ENCODE assay signal across 8 mouse cellular contexts in the genomic region with DNA sequence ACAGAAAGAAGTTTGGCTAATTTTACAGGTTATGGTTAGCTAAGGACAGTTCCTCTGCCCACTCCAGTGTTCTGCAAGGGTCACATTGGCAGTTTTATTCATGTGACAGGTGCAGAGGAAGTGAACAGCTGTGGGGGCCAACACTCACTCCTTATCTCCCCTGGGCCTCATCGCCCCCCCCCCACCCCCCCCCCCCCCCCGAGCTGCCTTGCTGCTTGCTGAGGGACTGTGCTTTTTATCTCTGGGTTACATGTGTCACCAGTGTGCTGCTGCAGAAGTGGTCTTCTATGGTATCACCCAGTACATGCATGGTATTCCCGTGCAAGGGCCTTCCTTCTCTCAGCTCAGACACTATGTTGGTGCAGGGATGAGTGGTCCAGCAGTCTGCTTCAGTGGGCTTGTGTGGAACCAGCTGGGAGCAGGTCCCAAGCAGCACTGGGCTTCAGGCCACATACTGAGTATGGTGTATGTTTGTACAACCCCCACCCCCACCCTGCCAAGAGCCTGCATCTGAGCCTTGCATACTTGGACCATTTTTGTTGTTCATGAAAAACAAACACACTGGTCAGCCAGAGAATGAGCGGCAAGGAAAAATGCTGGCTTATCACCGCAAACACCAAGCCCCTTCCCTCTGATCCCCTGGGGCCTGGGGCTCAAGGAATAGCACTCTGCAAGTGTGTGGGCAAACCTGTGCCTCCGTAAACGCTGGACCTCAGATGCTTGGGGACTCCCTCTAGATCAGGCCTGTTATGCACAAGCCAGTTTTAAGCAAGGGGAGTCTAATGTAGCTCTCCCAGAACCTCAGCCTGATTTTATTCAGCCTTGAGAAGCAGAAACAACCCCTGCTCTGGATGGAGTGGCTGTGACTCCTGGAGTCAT. TPM values are rescaled to one million over a fixed set of nuclear protein-coding genes. Genes with fewer than 3 reads are reported as not detected.
DNase-seq lines count a peak whose midpoint lies in the region; ATAC-seq and TF ChIP-seq lines count a peak whose summit lies in the region.

No protein-coding gene starts in this region.

- peak overlapping the region; percentile 62; the same call in 1 of the 2 replicates for H3K27ac ChIP-seq in heart, embryonic 12.5 days (ENCODE audit: poor library complexity, severe bottlenecking)
- H3K27ac ChIP-seq in hindbrain, embryonic 15.5 days (replicated peaks): peak overlapping the region; percentile 64
- peak overlapping the region; percentile 37 for H3K27ac ChIP-seq in midbrain, embryonic 11.5 days (ENCODE audit: low read depth, low read length)
- no peak overlapping the region for H3K27ac ChIP-seq in cerebellum, adult 2 months (ENCODE audit: insufficient read depth, low read length)

- H3K27me3 ChIP-seq in heart, embryonic 12.5 days (replicated peaks): no peaks in the 10 kb centered on the region
- no peaks in the 10 kb centered on the region for H3K27me3 ChIP-seq in hindbrain, embryonic 15.5 days
- no peaks in the 10 kb centered on the region for H3K27me3 ChIP-seq in midbrain, embryonic 11.5 days (ENCODE audit: control insufficient read depth, insufficient read depth, low read length)
- H3K27me3 ChIP-seq in cerebellum, adult 2 months (ENCODE audit: control insufficient read depth, insufficient read depth, low read length): no peaks in the 10 kb centered on the region

- TF ChIP-seq POLR2A in cerebellum, adult 2 months (IDR thresholded peaks at IDR 0.05; ENCODE audit: borderline replicate concordance, insufficient read depth, low read length): no peak

- no peaks in the 10 kb centered on the region for H3K36me3 ChIP-seq in heart, embryonic 12.5 days
- no peaks in the 10 kb centered on the region for H3K36me3 ChIP-seq in hindbrain, embryonic 15.5 days
- no peaks in the 10 kb centered on the region for H3K36me3 ChIP-seq in midbrain, embryonic 11.5 days (ENCODE audit: control insufficient read depth, insufficient read depth, low read length)

- H3K4me2 ChIP-seq in heart, embryonic 12.5 days: peak overlapping the region; percentile 17; the same call in 1 of the 2 replicates
- H3K4me2 ChIP-seq in hindbrain, embryonic 15.5 days: no peak overlapping the region
- no peak overlapping the region for H3K4me2 ChIP-seq in midbrain, embryonic 11.5 days

- peak overlapping the region; percentile 37; the same call in 1 of the 2 replicates for H3K9ac ChIP-seq in heart, embryonic 12.5 days
- no peak overlapping the region for H3K9ac ChIP-seq in hindbrain, embryonic 15.5 days
- H3K9ac ChIP-seq in midbrain, embryonic 11.5 days (ENCODE audit: low read length): no peak overlapping the region; the same call in 1 of the 2 replicates

- no peak for DNase-seq in heart, postnatal 4 days
- DNase-seq in Muller cell, postnatal 12 days (ENCODE audit: inconsistent ontology term): peak; percentile 57
- DNase-seq in midbrain, embryonic 11.5 days (ENCODE audit: low spot score, missing footprints): no peak
- no peak for DNase-seq in adrenal gland, postnatal 14 days
- DNase-seq in cerebellum, adult 2 months: no peak
- no peak for DNase-seq in frontal cortex, adult 2 months (ENCODE audit: extremely low spot score in 1 of 2, low spot score in 1 of 2)

- no peaks in the 10 kb centered on the region for H3K9me3 ChIP-seq in heart, embryonic 12.5 days (replicated peaks)
- no peaks in the 10 kb centered on the region for H3K9me3 ChIP-seq in hindbrain, embryonic 15.5 days
- H3K9me3 ChIP-seq in midbrain, embryonic 11.5 days (ENCODE audit: control insufficient read depth, low read length): no peaks in the 10 kb centered on the region

- WGBS in heart, embryonic 12.5 days: 27% methylated on average over 5 of the region's 7 CpGs
- WGBS in hindbrain, embryonic 15.5 days: 21% methylated on average over 7 of the region's 7 CpGs
- WGBS in midbrain, embryonic 11.5 days: 38% methylated on average over 6 of the region's 7 CpGs
- 66% methylated on average over 5 of the region's 7 CpGs for WGBS in cerebellum, adult 2 months

- H3K4me3 ChIP-seq in heart, embryonic 12.5 days: no peak overlapping the region
- no peak overlapping the region for H3K4me3 ChIP-seq in hindbrain, embryonic 15.5 days
- no peak overlapping the region for H3K4me3 ChIP-seq in midbrain, embryonic 11.5 days (ENCODE audit: low read depth, low read length)
- H3K4me3 ChIP-seq in cerebellum, adult 2 months (replicated peaks; ENCODE audit: insufficient read depth, low read depth, low read length): no peak overlapping the region

- peaks cover 38% of the 10 kb centered on the region for H3K4me1 ChIP-seq in heart, embryonic 12.5 days (replicated peaks)
- H3K4me1 ChIP-seq in hindbrain, embryonic 15.5 days (replicated peaks): peaks cover 54% of the 10 kb centered on the region
- H3K4me1 ChIP-seq in midbrain, embryonic 11.5 days (ENCODE audit: control insufficient read depth, insufficient read depth, low read length): peaks cover 41% of the 10 kb centered on the region
- peaks cover 33% of the 10 kb centered on the region for H3K4me1 ChIP-seq in cerebellum, adult 2 months (ENCODE audit: control insufficient read depth, insufficient read depth, low read length)

- no peak for TF ChIP-seq CTCF in cerebellum, adult 2 months (IDR thresholded peaks at IDR 0.05; ENCODE audit: borderline replicate concordance, insufficient read depth, low read depth, low read length)

- ATAC-seq in heart, embryonic 12.5 days (ENCODE audit: insufficient number of reproducible peaks, low FRiP score): no peak
- ATAC-seq in hindbrain, embryonic 15.5 days (ENCODE audit: low FRiP score, low read depth): no peak
- ATAC-seq in midbrain, embryonic 11.5 days (ENCODE audit: low FRiP score): no peak

RNA-seq across cellular contexts. Expression of gene Txnrd2, which starts 38.2 kb away (rescaled TPM):
- polyA plus RNA-seq in heart, embryonic 12.5 days (2016; fragmentation: Nextera tagmentation; extraction: Ambion mirVana): 34.9 and 37.2 TPM in 2 replicates
- total RNA-seq in heart, postnatal 4 days (2021): 10 to 100 TPM; 26.7 to 29.0 TPM
- polyA plus RNA-seq in hindbrain, embryonic 15.5 days (2015; fragmentation: Nextera tagmentation; extraction: Ambion mirVana): 31.0 and 31.7 TPM in 2 replicates
- polyA plus RNA-seq in midbrain, embryonic 11.5 days (2014; fragmentation: Nextera tagmentation; extraction: Ambion mirVana): 21.0 and 22.7 TPM in 2 replicates
- total RNA-seq in adrenal gland, postnatal 14 days (2021): 66.4 and 66.5 TPM in 2 replicates
- 20.6 and 23.1 TPM in 2 replicates for polyA plus RNA-seq in cerebellum, adult 2 months (2012; rRNA removed)
- polyA plus RNA-seq in frontal cortex, adult 2 months (2012; rRNA removed): 22.9 and 25.9 TPM in 2 replicates

RNA-seq across cellular contexts. Expression of gene Comt, which starts 38.7 kb away (rescaled TPM):
- 88.2 and 90.8 TPM in 2 replicates for polyA plus RNA-seq in heart, embryonic 12.5 days (2016; fragmentation: Nextera tagmentation; extraction: Ambion mirVana)
- 100 to 1,000 TPM; 116 to 122 TPM for total RNA-seq in heart, postnatal 4 days (2021)
- 106 and 113 TPM in 2 replicates for polyA plus RNA-seq in hindbrain, embryonic 15.5 days (2015; fragmentation: Nextera tagmentation; extraction: Ambion mirVana)
- polyA plus RNA-seq in midbrain, embryonic 11.5 days (2014; fragmentation: Nextera tagmentation; extraction: Ambion mirVana): 50.8 and 52.5 TPM in 2 replicates
- 117 and 147 TPM in 2 replicates for total RNA-seq in adrenal gland, postnatal 14 days (2021)
- 145 and 146 TPM in 2 replicates for polyA plus RNA-seq in cerebellum, adult 2 months (2012; rRNA removed)
- 140 and 143 TPM in 2 replicates for polyA plus RNA-seq in frontal cortex, adult 2 months (2012; rRNA removed)

RNA-seq across cellular contexts. Expression of gene Arvcf, which starts 40.0 kb away (rescaled TPM):
- 32.5 and 36.9 TPM in 2 replicates for polyA plus RNA-seq in heart, embryonic 12.5 days (2016; fragmentation: Nextera tagmentation; extraction: Ambion mirVana)
- total RNA-seq in heart, postnatal 4 days (2021): 10 to 100 TPM; 43.5 to 44.2 TPM
- 78.7 and 81.3 TPM in 2 replicates for polyA plus RNA-seq in hindbrain, embryonic 15.5 days (2015; fragmentation: Nextera tagmentation; extraction: Ambion mirVana)
- 66.9 and 71.0 TPM in 2 replicates for polyA plus RNA-seq in midbrain, embryonic 11.5 days (2014; fragmentation: Nextera tagmentation; extraction: Ambion mirVana)
- 30.0 and 30.2 TPM in 2 replicates for total RNA-seq in adrenal gland, postnatal 14 days (2021)
- 34.7 and 38.7 TPM in 2 replicates for polyA plus RNA-seq in cerebellum, adult 2 months (2012; rRNA removed)
- polyA plus RNA-seq in frontal cortex, adult 2 months (2012; rRNA removed): 40.8 and 44.2 TPM in 2 replicates

RNA-seq across cellular contexts. Expression of gene Tango2, which starts 40.0 kb away (rescaled TPM):
- 48.4 and 50.3 TPM in 2 replicates for polyA plus RNA-seq in heart, embryonic 12.5 days (2016; fragmentation: Nextera tagmentation; extraction: Ambion mirVana)
- total RNA-seq in heart, postnatal 4 days (2021): 10 to 100 TPM; 47.0 to 48.8 TPM
- 92.5 and 94.0 TPM in 2 replicates for polyA plus RNA-seq in hindbrain, embryonic 15.5 days (2015; fragmentation: Nextera tagmentation; extraction: Ambion mirVana)
- polyA plus RNA-seq in midbrain, embryonic 11.5 days (2014; fragmentation: Nextera tagmentation; extraction: Ambion mirVana): 38.9 and 39.2 TPM in 2 replicates
- 30.2 and 30.5 TPM in 2 replicates for total RNA-seq in adrenal gland, postnatal 14 days (2021)
- 202 and 210 TPM in 2 replicates for polyA plus RNA-seq in cerebellum, adult 2 months (2012; rRNA removed)
- 181 and 196 TPM in 2 replicates for polyA plus RNA-seq in frontal cortex, adult 2 months (2012; rRNA removed)
